25 mouse cellular contexts compared by ENCODE assay signal in the genomic region with DNA sequence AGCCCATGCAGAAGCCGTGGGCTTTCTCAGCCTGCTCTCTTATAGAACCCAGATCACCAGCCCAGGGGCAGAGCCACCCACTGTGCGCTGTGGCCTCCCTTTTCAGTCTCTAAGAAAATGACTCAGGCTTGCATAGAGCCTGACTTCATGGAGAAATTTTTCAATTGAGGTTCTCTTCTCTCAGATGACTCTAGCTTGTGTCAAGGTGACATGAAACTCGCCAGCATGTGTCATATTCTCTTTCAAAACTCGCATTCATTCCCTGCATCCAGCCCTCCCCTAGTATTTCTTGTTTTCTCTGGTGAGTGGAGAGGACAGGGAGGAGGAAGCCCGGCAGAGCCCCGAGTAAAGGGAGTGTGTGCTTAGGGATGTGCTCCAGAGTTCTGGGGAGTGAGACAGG. TPM values are rescaled to one million over a fixed set of nuclear protein-coding genes. Genes with fewer than 3 reads are reported as not detected.
DNase-seq lines count a peak whose midpoint lies in the region; ATAC-seq and TF ChIP-seq lines count a peak whose summit lies in the region.
"Had no signal": no experiment of that assay in that cellular context is flagged by ENCODE, and none has a peak within 500 bp of the region (broad histone marks: within the 10 kb centered on the region; RNA-seq: fewer than 3 reads in every experiment).

No protein-coding gene starts in this region.

- H3K36me3 ChIP-seq in heart, postnatal 0 days (replicated peaks; ENCODE audit: control insufficient read depth, insufficient read depth, low read length), result no peaks in the 10 kb centered on the region
- H3K36me3 ChIP-seq in kidney, adult 2 months (ENCODE audit: control insufficient read depth, insufficient read depth, low read length), result no peaks in the 10 kb centered on the region
- H3K36me3 ChIP-seq: heart, embryonic 10.5 days; hindbrain, embryonic 13.5 days; limb, embryonic 12.5 days; liver, embryonic 15.5 days; midbrain, embryonic 10.5 days; neural tube, embryonic 12.5 days had no signal

- H3K9me3 ChIP-seq in heart, postnatal 0 days (replicated peaks; ENCODE audit: control insufficient read depth, low read length), result no peaks in the 10 kb centered on the region
- H3K9me3 ChIP-seq: heart, embryonic 10.5 days; hindbrain, embryonic 13.5 days; limb, embryonic 12.5 days; liver, embryonic 15.5 days; midbrain, embryonic 10.5 days; neural tube, embryonic 12.5 days had no signal

- no peak for TF ChIP-seq EP300 in heart, postnatal 0 days (IDR thresholded peaks at IDR 0.05; ENCODE audit: low read depth)

- H3K4me1 ChIP-seq in heart, postnatal 0 days (ENCODE audit: control insufficient read depth, insufficient read depth), result no peaks in the 10 kb centered on the region; the same call in 1 of the 2 replicates
- H3K4me1 ChIP-seq in brown adipose tissue, adult 24 weeks (ENCODE audit: control insufficient read depth, insufficient read depth, insufficient read length, low read length), result 0 out of 2 replicates have a peak, but pooled peaks cover 3% of the 10 kb centered on the region
- no peaks in the 10 kb centered on the region for H3K4me1 ChIP-seq in kidney, adult 2 months (ENCODE audit: control insufficient read depth, insufficient read depth, low read length)
- H3K4me1 ChIP-seq: limb, embryonic 12.5 days; liver, embryonic 15.5 days; midbrain, embryonic 10.5 days; neural tube, embryonic 12.5 days had no signal

- 0 out of 2 replicates have a peak overlapping the region, but pooled peaks have one; percentile 30 for H3K27ac ChIP-seq in heart, postnatal 0 days (ENCODE audit: low read depth)
- peak overlapping the region; percentile 30; the same call in 1 of the 2 replicates for H3K27ac ChIP-seq in brown adipose tissue, adult 24 weeks (replicated peaks; ENCODE audit: low read depth, low read length)
- H3K27ac ChIP-seq in kidney, adult 2 months (ENCODE audit: insufficient read depth, low read depth, low read length), result no peak overlapping the region
- H3K27ac ChIP-seq: heart, embryonic 10.5 days; hindbrain, embryonic 13.5 days; limb, embryonic 12.5 days; liver, embryonic 15.5 days; midbrain, embryonic 10.5 days; neural tube, embryonic 12.5 days had no signal

- 57% methylated on average over 6 of the region's 6 CpGs for WGBS in heart, postnatal 0 days
- WGBS in kidney, adult 2 months, result 59% methylated on average over 6 of the region's 6 CpGs

- ATAC-seq in heart, postnatal 0 days (ENCODE audit: insufficient read depth, low read depth), result no peak
- ATAC-seq: intestine, embryonic 16.5 days had no signal

- no peak overlapping the region for H3K9ac ChIP-seq in heart, postnatal 0 days (replicated peaks; ENCODE audit: low read depth, low read length)
- H3K9ac ChIP-seq: hindbrain, embryonic 13.5 days; limb, embryonic 12.5 days; liver, embryonic 15.5 days; lung, embryonic 14.5 days; neural tube, embryonic 12.5 days had no signal

- H3K4me3 ChIP-seq in heart, postnatal 0 days (ENCODE audit: low read depth, low read length), result no peak overlapping the region
- no peak overlapping the region for H3K4me3 ChIP-seq in brown adipose tissue, adult 24 weeks (ENCODE audit: insufficient read depth, low read depth, low read length)
- no peak overlapping the region for H3K4me3 ChIP-seq in kidney, adult 2 months (ENCODE audit: insufficient read depth, low read depth, low read length)
- H3K4me3 ChIP-seq: erythroblast, embryonic 14.5 days; heart, embryonic 10.5 days; hindbrain, embryonic 13.5 days; limb, embryonic 12.5 days; liver, embryonic 15.5 days; midbrain, embryonic 10.5 days; myocyte; neural tube, embryonic 12.5 days had no signal

- no peak for TF ChIP-seq CTCF in heart, postnatal 0 days (IDR thresholded peaks at IDR 0.05; ENCODE audit: low read depth)
- no peak for TF ChIP-seq CTCF in kidney, adult 2 months (conservative IDR thresholded peaks at IDR 0.05; ENCODE audit: insufficient read depth, insufficient read length, low read depth, low read length)

- no peak for TF ChIP-seq POLR2A in kidney, adult 2 months (IDR thresholded peaks at IDR 0.05; ENCODE audit: low read depth, low read length)

- peak; percentile 57 for DNase-seq in adrenal gland, adult 2 months
- no peak for DNase-seq in adrenal gland, postnatal 4 days (ENCODE audit: low spot score in 2 of 2)
- no peak for DNase-seq in heart, postnatal 0 days (ENCODE audit: low spot score)
- no peak for DNase-seq in heart, adult 18-20 months
- peak; percentile 21 for DNase-seq in adrenal gland, adult 8-10 months
- DNase-seq in kidney, adult 2 months, result no peak
- no peak for DNase-seq in retina, embryonic 14.5 days (ENCODE audit: low spot score)
- DNase-seq: cerebellum, adult 18-20 months; cerebellum, postnatal 14 days; heart, postnatal 4 days; kidney, adult 9 months; kidney, postnatal 25 days; lung, embryonic 14.5 days; right cerebral cortex, postnatal 4 days had no signal

- no peak overlapping the region for H3K4me2 ChIP-seq in heart, postnatal 0 days (ENCODE audit: low read depth, low read length)
- H3K4me2 ChIP-seq: hindbrain, embryonic 13.5 days; limb, embryonic 12.5 days; liver, embryonic 15.5 days; lung, embryonic 14.5 days; neural tube, embryonic 12.5 days had no signal

- H3K27me3 ChIP-seq in heart, postnatal 0 days (ENCODE audit: control insufficient read depth, insufficient read depth, low read length), result no peaks in the 10 kb centered on the region
- no peaks in the 10 kb centered on the region for H3K27me3 ChIP-seq in kidney, adult 2 months (replicated peaks; ENCODE audit: control insufficient read depth, insufficient read depth, low read length)
- H3K27me3 ChIP-seq: CH12.LX; hindbrain, embryonic 13.5 days; limb, embryonic 12.5 days; liver, embryonic 15.5 days; neural tube, embryonic 12.5 days had no signal

RNA-seq across cellular contexts. Expression of gene Arhgap32, which starts 52.4 kb away (rescaled TPM):
- total RNA-seq in adrenal gland, adult 2 months (2021), result 10 to 100 TPM; 40.6 to 43.7 TPM
- polyA plus RNA-seq in adrenal gland, adult 2 months (2012; rRNA removed), result 2.3 and 4.9 TPM in 2 replicates
- total RNA-seq in adrenal gland, postnatal 4 days (2021), result 10 to 100 TPM; 57.3 to 61.9 TPM
- 9.0 and 11.4 TPM in 2 replicates for total RNA-seq in heart, postnatal 0 days (2014; rRNA removed; ENCODE audit: low replicate concordance)
- polyA plus RNA-seq in heart, postnatal 0 days (2015; fragmentation: Nextera tagmentation; extraction: Ambion mirVana), result 1.8 and 1.9 TPM in 2 replicates
- total RNA-seq in heart, adult 18-20 months (2021), result 10 to 100 TPM; 15.6 to 20.0 TPM
- 10 to 100 TPM; 46.2 to 73.2 (median 62.9) TPM for total RNA-seq in adrenal gland, adult 8-10 months (2022)
- 13.0 and 14.6 TPM in 2 replicates for polyA plus RNA-seq in brown adipose tissue, adult 24 weeks (2012; ENCODE audit: insufficient read depth, insufficient read length, missing spikeins)
- polyA plus RNA-seq in kidney, adult 2 months (2012; rRNA removed), result 9.5 and 10.1 TPM in 2 replicates
- polyA plus RNA-seq: erythroblast, embryonic 14.5 days had no signal

Comparison
In these comparisons a context has a peak if more than half of its experiments do, and no peak if none do; other contexts are left out.
1. DNase-seq: peak in adrenal gland, adult 2 months (single experiment) and adrenal gland, adult 8-10 months (single experiment); none in adrenal gland, postnatal 4 days (0 of 2), heart, postnatal 0 days (single experiment), heart, adult 18-20 months (0 of 2), kidney, adult 2 months (single experiment) and retina, embryonic 14.5 days (single experiment).